Comparison of ENCODE assay signal across 8 mouse cellular contexts in the genomic region with DNA sequence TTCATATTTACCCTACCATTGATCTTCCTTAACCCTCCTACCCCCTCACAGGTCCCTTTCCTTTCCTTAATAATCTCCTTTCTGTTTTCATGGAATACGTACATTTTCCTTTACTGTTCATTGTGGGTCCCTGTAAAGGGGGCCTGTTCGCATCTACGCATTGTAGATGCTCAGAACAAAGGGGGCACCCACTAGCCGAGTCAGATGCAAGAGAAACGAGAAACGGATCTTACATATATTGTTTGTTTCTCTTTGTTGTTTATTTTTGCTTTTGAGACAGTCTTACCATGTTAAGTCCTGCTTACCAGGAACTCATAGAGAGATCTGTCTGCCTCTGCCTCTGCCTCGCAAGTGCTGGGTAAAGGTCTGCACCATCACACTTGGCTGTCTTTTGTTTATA. TPM values are rescaled to one million over a fixed set of nuclear protein-coding genes. Genes with fewer than 3 reads are reported as not detected.
DNase-seq lines count a peak whose midpoint lies in the region; ATAC-seq and TF ChIP-seq lines count a peak whose summit lies in the region.

No protein-coding gene starts in this region.

- no peak for TF ChIP-seq CTCF in bone marrow macrophage, adult 2 months (IDR thresholded peaks at IDR 0.05; ENCODE audit: low read depth, low read length)

- no peaks in the 10 kb centered on the region for H3K9me3 ChIP-seq in heart, embryonic 15.5 days (replicated peaks)
- no peaks in the 10 kb centered on the region for H3K9me3 ChIP-seq in hindbrain, embryonic 16.5 days (ENCODE audit: control insufficient read depth, low read length)
- H3K9me3 ChIP-seq in midbrain, embryonic 14.5 days (ENCODE audit: control insufficient read depth, low read length): no peaks in the 10 kb centered on the region

- peak overlapping the region; percentile 95; the same call in 1 of the 2 replicates for H3K9ac ChIP-seq in heart, embryonic 15.5 days
- peak overlapping the region; percentile 81 for H3K9ac ChIP-seq in hindbrain, embryonic 16.5 days (ENCODE audit: low read depth, low read length)
- H3K9ac ChIP-seq in midbrain, embryonic 14.5 days (replicated peaks; ENCODE audit: low read length): peak overlapping the region; percentile 89

- H3K36me3 ChIP-seq in heart, embryonic 15.5 days: 0 out of 2 replicates have a peak, but pooled peaks cover 5% of the 10 kb centered on the region
- H3K36me3 ChIP-seq in hindbrain, embryonic 16.5 days (ENCODE audit: control insufficient read depth, insufficient read depth, low read length): no peaks in the 10 kb centered on the region
- H3K36me3 ChIP-seq in midbrain, embryonic 14.5 days (ENCODE audit: control insufficient read depth, insufficient read depth, low read length): 0 out of 2 replicates have a peak, but pooled peaks cover 5% of the 10 kb centered on the region

- WGBS in heart, embryonic 15.5 days: 44% methylated on average over 7 of the region's 7 CpGs
- WGBS in hindbrain, embryonic 16.5 days: 16% methylated on average over 7 of the region's 7 CpGs
- 18% methylated on average over 7 of the region's 7 CpGs for WGBS in midbrain, embryonic 14.5 days

- intact Hi-C loops in left cerebral cortex, postnatal 4 days (cut with DNase I): no loop called here

- peak overlapping the region; percentile 95 for H3K4me3 ChIP-seq in heart, embryonic 15.5 days
- H3K4me3 ChIP-seq in bone marrow macrophage, adult 2 months (ENCODE audit: insufficient read depth, low read length): peak overlapping the region; percentile 98
- H3K4me3 ChIP-seq in hindbrain, embryonic 16.5 days (ENCODE audit: low read length): peak overlapping the region; percentile 72
- peak overlapping the region; percentile 91 for H3K4me3 ChIP-seq in midbrain, embryonic 14.5 days (replicated peaks; ENCODE audit: low read depth, low read length)

- H3K27me3 ChIP-seq in heart, embryonic 15.5 days: no peaks in the 10 kb centered on the region
- H3K27me3 ChIP-seq in hindbrain, embryonic 16.5 days (replicated peaks; ENCODE audit: control insufficient read depth, insufficient read depth, low read length): no peaks in the 10 kb centered on the region
- no peaks in the 10 kb centered on the region for H3K27me3 ChIP-seq in midbrain, embryonic 14.5 days (ENCODE audit: control insufficient read depth, insufficient read depth, low read length)

- peak overlapping the region; percentile 78 for H3K4me2 ChIP-seq in heart, embryonic 15.5 days
- H3K4me2 ChIP-seq in hindbrain, embryonic 16.5 days (ENCODE audit: low read length): peak overlapping the region; percentile 86
- H3K4me2 ChIP-seq in midbrain, embryonic 14.5 days (ENCODE audit: low read length): peak overlapping the region; percentile 92

- DNase-seq in heart, adult 18-20 months: no peak
- peak; percentile 18 for DNase-seq in midbrain, embryonic 14.5 days
- DNase-seq in natural killer cell, adult 2 months (ENCODE audit: low spot score in 2 of 2): no peak
- no peak for DNase-seq in left cerebral cortex, postnatal 4 days
- no peak for DNase-seq in thymus, postnatal 25 days

- peak overlapping the region; percentile 91; the same call in 1 of the 2 replicates for H3K27ac ChIP-seq in heart, embryonic 15.5 days
- H3K27ac ChIP-seq in bone marrow macrophage, adult 2 months (ENCODE audit: insufficient read depth, low read depth, low read length): no peak overlapping the region
- no peak overlapping the region for H3K27ac ChIP-seq in hindbrain, embryonic 16.5 days (ENCODE audit: low read depth, low read length)
- H3K27ac ChIP-seq in midbrain, embryonic 14.5 days (replicated peaks; ENCODE audit: low read depth, low read length): no peak overlapping the region

- no peak for TF ChIP-seq POLR2A in bone marrow macrophage, adult 2 months (IDR thresholded peaks at IDR 0.05; ENCODE audit: borderline replicate concordance, low read depth, low read length)

- H3K4me1 ChIP-seq in heart, embryonic 15.5 days (replicated peaks): peaks cover 13% of the 10 kb centered on the region
- H3K4me1 ChIP-seq in bone marrow macrophage, adult 2 months (ENCODE audit: control insufficient read depth, insufficient read depth, low read length): peaks cover 10% of the 10 kb centered on the region
- peaks cover 13% of the 10 kb centered on the region for H3K4me1 ChIP-seq in hindbrain, embryonic 16.5 days (ENCODE audit: control insufficient read depth, insufficient read depth, low read depth, low read length)
- H3K4me1 ChIP-seq in midbrain, embryonic 14.5 days (ENCODE audit: control insufficient read depth, insufficient read depth, low read length): peaks cover 16% of the 10 kb centered on the region

- no peak for ATAC-seq in heart, embryonic 15.5 days (replicated peaks; ENCODE audit: insufficient number of reproducible peaks, insufficient read depth, low FRiP score, low read depth)
- no peak for ATAC-seq in hindbrain, embryonic 16.5 days
- ATAC-seq in midbrain, embryonic 14.5 days (ENCODE audit: low FRiP score, low TSS enrichment): no peak

RNA-seq across cellular contexts. Expression of gene Nmd3, which starts 1.4 kb away (rescaled TPM):
- polyA plus RNA-seq in heart, embryonic 15.5 days (2015; fragmentation: Nextera tagmentation; extraction: Ambion mirVana): 89.7 and 94.4 TPM in 2 replicates
- total RNA-seq in heart, adult 18-20 months (2021): 10 to 100 TPM; 43.9 to 45.7 TPM
- 45.0 and 48.1 TPM in 2 replicates for polyA plus RNA-seq in bone marrow macrophage, adult 2 months (2012; ENCODE audit: insufficient read depth, insufficient read length, missing spikeins)
- polyA plus RNA-seq in hindbrain, embryonic 16.5 days (2015; fragmentation: Nextera tagmentation; extraction: Ambion mirVana): 86.0 and 91.8 TPM in 2 replicates
- polyA plus RNA-seq in midbrain, embryonic 14.5 days (2014; fragmentation: Nextera tagmentation; extraction: Ambion mirVana): 99.6 and 107 TPM in 2 replicates
- 10 to 100 TPM; 50.8 to 54.6 TPM for total RNA-seq in left cerebral cortex, postnatal 4 days (2021)
